Mouse (Mus musculus): ENCODE data around the gene Lcn8. TPM values are rescaled to one million over a fixed set of nuclear protein-coding genes. Genes with fewer than 3 reads are reported as not detected.
"Not testable (repeated sequence)": the region's sequence is repeated elsewhere in the genome, so short reads cannot be mapped to it uniquely, and the experiment has no call there.

Lcn8 gene
- polyA plus RNA-seq, 1 experiment from 2014 or later = not detected

DNA sequence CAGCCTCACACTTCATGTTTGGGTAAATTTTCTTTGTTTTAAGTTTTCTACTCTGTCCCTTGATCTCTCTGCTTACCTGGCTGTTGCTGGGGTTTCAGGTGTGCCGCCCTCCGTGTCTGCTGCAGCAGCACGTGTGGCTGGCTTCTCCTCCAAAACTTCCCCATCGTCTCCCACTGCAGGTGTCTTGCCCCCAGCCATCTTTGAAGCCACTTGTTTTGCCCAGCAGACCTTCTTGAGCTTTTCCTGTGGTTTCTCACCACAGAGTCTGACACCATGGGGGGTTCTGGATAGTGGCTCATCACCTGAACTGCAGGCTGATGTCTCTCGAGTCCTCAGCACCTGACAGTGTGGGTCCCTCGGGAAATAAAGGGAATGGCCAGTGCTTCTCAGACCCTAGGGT lies 26.6 kb downstream of the Lcn8 start:
- no peaks in the 10 kb centered on the region for H3K9me3 ChIP-seq
- no peaks in the 10 kb centered on the region for H3K36me3 ChIP-seq
- no peak overlapping the region for H3K27ac ChIP-seq (replicated peaks)
- no peak overlapping the region for H3K4me2 ChIP-seq
- no peaks in the 10 kb centered on the region for H3K27me3 ChIP-seq
- no peak for ATAC-seq (ENCODE audit: low read depth)
- no peak overlapping the region for H3K4me3 ChIP-seq
- H3K4me1 ChIP-seq (replicated peaks) = no peaks in the 10 kb centered on the region
- 89% methylated on average over 6 of the region's 6 CpGs for WGBS
- no peak overlapping the region for H3K9ac ChIP-seq

- H3K9ac ChIP-seq = no peak within 1 kb of the TSS
- H3K36me3 ChIP-seq = no peaks in the 10 kb centered on the region
- H3K27me3 ChIP-seq = no peaks in the 10 kb centered on the region
- WGBS = 71% methylated on average over 2 of the region's 2 CpGs
- no peaks in the 10 kb centered on the region for H3K4me1 ChIP-seq (replicated peaks)
- ATAC-seq (ENCODE audit: low read depth) = no peak
- H3K27ac ChIP-seq (replicated peaks) = no peak within 1 kb of the TSS
- no peak within 1 kb of the TSS for H3K4me3 ChIP-seq
- H3K9me3 ChIP-seq = no peaks in the 10 kb centered on the region
- no peak within 1 kb of the TSS for H3K4me2 ChIP-seq
Observed at GRCm38 (mm10) chr2:25682426-25682825, 29.5 kb downstream of the Lcn8 start, which contains the start of gene Lcn10. Gene Lcn10, plus strand, starts transcription at chr2:25682726.

DNA sequence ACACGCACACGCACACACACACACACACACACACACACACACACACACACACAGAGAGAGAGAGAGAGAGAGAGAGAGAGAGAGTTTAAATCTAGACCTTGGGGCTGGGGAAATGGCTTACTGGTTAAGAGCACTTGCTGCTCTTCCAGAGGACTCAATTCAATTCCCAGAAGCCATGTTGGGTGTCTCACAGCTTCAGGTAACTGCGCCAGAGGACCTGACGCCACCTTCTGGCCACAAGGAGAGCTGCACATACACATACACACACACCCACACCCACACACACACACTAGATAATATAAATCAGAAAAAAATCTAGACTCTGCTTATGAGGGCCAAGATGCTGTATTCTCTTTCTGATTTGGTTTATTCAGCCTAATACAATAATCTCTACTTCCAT lies 34.0 kb downstream of the Lcn8 start:
- H3K9me3 ChIP-seq = no peaks in the 10 kb centered on the region

GRCm38 (mm10) chr2:25694605-25695004 lies 41.7 kb downstream of the Lcn8 start:
- Histone ChIP-seq H3K36me3 (no peaks in the 10 kb centered on the region), H3K27ac (replicated peaks) (no peak overlapping the region), H3K4me1 (replicated peaks) (no peaks in the 10 kb centered on the region), H3K4me2 (no peak overlapping the region), H3K4me3 (no peak overlapping the region), H3K9me3 (no peaks in the 10 kb centered on the region), H3K9ac (no peak overlapping the region), H3K27me3 (no peaks in the 10 kb centered on the region)
- ATAC-seq (ENCODE audit: low read depth) = no peak

More for the DNA sequence above, 34.0 kb downstream of the Lcn8 start:
- no peak overlapping the region for H3K4me3 ChIP-seq
- H3K9ac ChIP-seq = no peak overlapping the region
- H3K4me1 ChIP-seq (replicated peaks) = no peaks in the 10 kb centered on the region
- ATAC-seq (ENCODE audit: low read depth) = no peak
- H3K27me3 ChIP-seq = no peaks in the 10 kb centered on the region
- H3K4me2 ChIP-seq = no peak overlapping the region
- H3K27ac ChIP-seq (replicated peaks) = no peak overlapping the region
- 62% methylated on average over 3 of the region's 4 CpGs for WGBS
- no peaks in the 10 kb centered on the region for H3K36me3 ChIP-seq

DNA sequence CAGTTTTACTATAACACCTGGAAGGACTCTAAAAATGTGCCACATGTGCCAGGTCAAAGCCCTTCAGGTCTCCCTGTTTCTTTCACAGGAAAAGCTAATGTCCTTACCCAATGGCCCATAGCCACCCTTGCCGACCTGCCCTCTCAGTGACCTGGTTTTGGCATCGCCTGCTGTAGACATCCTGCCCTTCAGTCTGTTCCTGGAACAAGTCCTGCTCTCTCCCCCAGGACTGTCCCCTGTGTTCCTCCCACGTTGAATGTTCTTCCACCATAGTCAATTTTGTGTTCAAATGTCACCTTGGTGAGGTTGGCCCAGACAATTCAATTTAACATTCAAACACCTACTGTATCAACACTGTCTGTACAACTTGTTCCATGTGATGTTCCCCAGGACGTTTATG lies 44.0 kb downstream of the Lcn8 start:
- H3K36me3 ChIP-seq = no peaks in the 10 kb centered on the region
- no peaks in the 10 kb centered on the region for H3K4me1 ChIP-seq (replicated peaks)
- no peaks in the 10 kb centered on the region for H3K9me3 ChIP-seq
- no peaks in the 10 kb centered on the region for H3K27me3 ChIP-seq
- H3K4me2 ChIP-seq = no peak overlapping the region
- 68% methylated on average over 4 of the region's 4 CpGs for whole genome bisulfite sequencing
- H3K9ac ChIP-seq = no peak overlapping the region
- no peak overlapping the region for H3K27ac ChIP-seq (replicated peaks)
- no peak for ATAC-seq (ENCODE audit: low read depth)
- no peak overlapping the region for H3K4me3 ChIP-seq

DNA sequence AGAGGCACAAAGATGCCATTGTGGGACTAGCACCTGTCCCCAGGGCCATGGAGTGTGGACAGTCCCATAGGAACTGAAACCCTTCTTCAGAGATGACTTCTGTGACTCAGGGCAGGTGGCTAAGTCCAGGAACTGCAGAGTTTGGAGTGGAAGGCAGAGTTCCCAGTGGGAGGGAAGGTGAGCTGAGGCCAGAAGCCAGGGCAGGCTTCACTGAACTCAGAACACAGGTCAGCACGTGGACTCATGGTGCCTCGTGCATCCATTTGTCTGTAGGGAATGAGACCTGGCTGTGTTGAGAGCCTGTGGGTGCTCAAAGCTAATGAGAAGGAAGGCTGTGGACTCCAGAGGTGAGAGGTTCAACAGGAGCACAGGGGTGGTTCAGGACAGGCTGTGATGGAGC lies 45.8 kb downstream of the Lcn8 start:
- no peak for ATAC-seq (ENCODE audit: low read depth)
- Histone ChIP-seq H3K9me3 (no peaks in the 10 kb centered on the region), H3K27ac (replicated peaks) (no peak overlapping the region), H3K36me3 (no peaks in the 10 kb centered on the region), H3K4me3 (no peak overlapping the region), H3K4me1 (replicated peaks) (no peaks in the 10 kb centered on the region), H3K4me2 (no peak overlapping the region), H3K9ac (no peak overlapping the region), H3K27me3 (no peaks in the 10 kb centered on the region)
- WGBS = 90% methylated on average over 2 of the region's 2 CpGs

- H3K9ac ChIP-seq; H3K4me2 ChIP-seq; H3K9me3 ChIP-seq; H3K27me3 ChIP-seq; ATAC-seq (ENCODE audit: low read depth); H3K4me1 ChIP-seq (replicated peaks); H3K27ac ChIP-seq (replicated peaks); H3K36me3 ChIP-seq; H3K4me3 ChIP-seq: not testable (repeated sequence)
- WGBS = 76% methylated on average over 3 of the region's 3 CpGs
Observed at GRCm38 (mm10) chr2:25699743-25700142, 46.8 kb downstream of the Lcn8 start, which contains the start of gene Obp2a. Gene Obp2a, plus strand, starts transcription at chr2:25700043.

- no peak for ATAC-seq (ENCODE audit: low read depth)
- Histone ChIP-seq H3K27ac (replicated peaks) (no peak overlapping the region), H3K9ac (no peak overlapping the region)
Observed at GRCm38 (mm10) chr2:25701001-25701400, 48.1 kb downstream of the Lcn8 start.

DNA sequence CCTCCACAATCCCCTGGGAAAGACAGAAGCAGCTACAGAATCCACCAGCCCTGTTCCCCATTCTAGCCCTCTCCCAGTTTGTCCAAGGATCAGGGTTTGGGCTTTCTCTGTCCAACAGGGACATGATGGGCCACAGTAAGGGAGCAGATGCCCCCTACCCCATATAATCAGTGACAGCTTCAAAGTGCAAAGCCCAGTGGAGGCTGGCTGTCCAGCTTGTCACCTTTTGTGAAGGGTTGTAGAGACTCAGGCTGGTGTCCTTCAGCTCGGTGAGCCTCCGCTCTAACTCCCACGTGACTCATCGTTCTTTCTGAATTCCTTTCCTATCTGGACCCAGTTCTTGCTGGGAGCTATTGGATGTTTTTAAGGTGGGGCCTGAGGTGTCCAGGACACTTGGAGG lies 50.8 kb downstream of the Lcn8 start:
- Histone ChIP-seq H3K36me3 (no peaks in the 10 kb centered on the region), H3K4me2 (no peak overlapping the region), H3K4me1 (replicated peaks) (peaks cover 12% of the 10 kb centered on the region), H3K9ac (no peak overlapping the region), H3K9me3 (no peaks in the 10 kb centered on the region), H3K27me3 (no peaks in the 10 kb centered on the region), H3K27ac (replicated peaks) (no peak overlapping the region), H3K4me3 (no peak overlapping the region)
- WGBS = 84% methylated on average over 4 of the region's 4 CpGs
- no peak for ATAC-seq (ENCODE audit: low read depth)

More at GRCm38 (mm10) chr2:25701001-25701400, 48.1 kb downstream of the Lcn8 start:
- H3K27me3 ChIP-seq = no peaks in the 10 kb centered on the region
- no peak overlapping the region for H3K4me2 ChIP-seq
- no peak overlapping the region for H3K4me3 ChIP-seq
- H3K9me3 ChIP-seq = no peaks in the 10 kb centered on the region
- H3K36me3 ChIP-seq = no peaks in the 10 kb centered on the region
- no peaks in the 10 kb centered on the region for H3K4me1 ChIP-seq (replicated peaks)
- WGBS = 84% methylated on average over 5 of the region's 5 CpGs

Other genes with a start within 250 kb of the Lcn8 start
- gene Fut7, start 229.9 kb upstream of the Lcn8 start, polyA plus RNA-seq (2015; fragmentation: Nextera tagmentation; extraction: Ambion mirVana) = 0.18 TPM in 1 of 2 replicates, not detected in the other
- 9.8 and 10.2 TPM in 2 replicates for gene Abca2, start 224.4 kb upstream of the Lcn8 start, polyA plus RNA-seq (2015; fragmentation: Nextera tagmentation; extraction: Ambion mirVana)
- gene Clic3, start 196.3 kb upstream of the Lcn8 start, polyA plus RNA-seq (2015; fragmentation: Nextera tagmentation; extraction: Ambion mirVana) = 2.8 and 3.2 TPM in 2 replicates
- 85.1 and 97.1 TPM in 2 replicates for gene Paxx, start 192.0 kb upstream of the Lcn8 start, polyA plus RNA-seq (2015; fragmentation: Nextera tagmentation; extraction: Ambion mirVana)
- gene Ptgds, start 183.1 kb upstream of the Lcn8 start, polyA plus RNA-seq (2015; fragmentation: Nextera tagmentation; extraction: Ambion mirVana) = 19.7 and 19.9 TPM in 2 replicates
- not detected in 2 replicates for gene Lcn12, start 159.2 kb upstream of the Lcn8 start, polyA plus RNA-seq (2015; fragmentation: Nextera tagmentation; extraction: Ambion mirVana)
- gene Fbxw5, start 152.4 kb upstream of the Lcn8 start, polyA plus RNA-seq (2015; fragmentation: Nextera tagmentation; extraction: Ambion mirVana) = 124 and 129 TPM in 2 replicates
- gene C8g, start 151.4 kb upstream of the Lcn8 start, polyA plus RNA-seq (2015; fragmentation: Nextera tagmentation; extraction: Ambion mirVana) = 5.7 and 8.0 TPM in 2 replicates
- 19.2 and 20.8 TPM in 2 replicates for gene Traf2, start 106.2 kb upstream of the Lcn8 start, polyA plus RNA-seq (2015; fragmentation: Nextera tagmentation; extraction: Ambion mirVana)
- 426 and 453 TPM in 2 replicates for gene Edf1, start 95.3 kb upstream of the Lcn8 start, polyA plus RNA-seq (2015; fragmentation: Nextera tagmentation; extraction: Ambion mirVana)
- gene Mamdc4, start 78.3 kb upstream of the Lcn8 start, polyA plus RNA-seq (2015; fragmentation: Nextera tagmentation; extraction: Ambion mirVana) = 2.5 and 3.4 TPM in 2 replicates
- 180 and 188 TPM in 2 replicates for gene Phpt1, start 77.9 kb upstream of the Lcn8 start, polyA plus RNA-seq (2015; fragmentation: Nextera tagmentation; extraction: Ambion mirVana)
- 7.1 and 8.4 TPM in 2 replicates for gene Ajm1, start 71.4 kb upstream of the Lcn8 start, polyA plus RNA-seq (2015; fragmentation: Nextera tagmentation; extraction: Ambion mirVana)
- gene Rabl6, start 44.6 kb upstream of the Lcn8 start, polyA plus RNA-seq (2015; fragmentation: Nextera tagmentation; extraction: Ambion mirVana) = 65.7 and 74.3 TPM in 2 replicates
- 0.12 and 0.17 TPM in 2 replicates for gene Ccdc183, start 35.4 kb upstream of the Lcn8 start, polyA plus RNA-seq (2015; fragmentation: Nextera tagmentation; extraction: Ambion mirVana)
- 37.7 and 41.2 TPM in 2 replicates for gene Tmem141, start 31.1 kb upstream of the Lcn8 start, polyA plus RNA-seq (2015; fragmentation: Nextera tagmentation; extraction: Ambion mirVana)
- 2.7 and 3.1 TPM in 2 replicates for gene Fcna, start 25.1 kb upstream of the Lcn8 start, polyA plus RNA-seq (2015; fragmentation: Nextera tagmentation; extraction: Ambion mirVana)
- not detected in 2 replicates for gene Lcn5, start 4.8 kb downstream of the Lcn8 start, polyA plus RNA-seq (2015; fragmentation: Nextera tagmentation; extraction: Ambion mirVana)
- gene Lcn6, start 23.7 kb downstream of the Lcn8 start, polyA plus RNA-seq (2015; fragmentation: Nextera tagmentation; extraction: Ambion mirVana) = not detected in 2 replicates
- not detected in 2 replicates for gene Lcn10, start 29.6 kb downstream of the Lcn8 start, polyA plus RNA-seq (2015; fragmentation: Nextera tagmentation; extraction: Ambion mirVana)
- gene Obp2a, start 46.9 kb downstream of the Lcn8 start, polyA plus RNA-seq (2015; fragmentation: Nextera tagmentation; extraction: Ambion mirVana) = not detected in 2 replicates
- 113 and 121 TPM in 2 replicates for gene Bmyc, start 53.6 kb downstream of the Lcn8 start, polyA plus RNA-seq (2015; fragmentation: Nextera tagmentation; extraction: Ambion mirVana)
- gene Obp2b, start 83.9 kb downstream of the Lcn8 start, polyA plus RNA-seq (2015; fragmentation: Nextera tagmentation; extraction: Ambion mirVana) = not detected in 2 replicates
- not detected in 2 replicates for gene Lcn3, start 112.4 kb downstream of the Lcn8 start, polyA plus RNA-seq (2015; fragmentation: Nextera tagmentation; extraction: Ambion mirVana)
- gene Lcn11, start 123.9 kb downstream of the Lcn8 start, polyA plus RNA-seq (2015; fragmentation: Nextera tagmentation; extraction: Ambion mirVana) = not detected in 2 replicates
- gene Gm13539, start 129.1 kb downstream of the Lcn8 start, polyA plus RNA-seq (2015; fragmentation: Nextera tagmentation; extraction: Ambion mirVana) = not detected in 2 replicates
- not detected in 2 replicates for gene Glt6d1, start 162.7 kb downstream of the Lcn8 start, polyA plus RNA-seq (2015; fragmentation: Nextera tagmentation; extraction: Ambion mirVana)
- not detected in 2 replicates for gene Lcn9, start 170.0 kb downstream of the Lcn8 start, polyA plus RNA-seq (2015; fragmentation: Nextera tagmentation; extraction: Ambion mirVana)
- gene Sohlh1, start 194.1 kb downstream of the Lcn8 start, polyA plus RNA-seq (2015; fragmentation: Nextera tagmentation; extraction: Ambion mirVana) = not detected in 2 replicates
- gene Kcnt1, start 210.6 kb downstream of the Lcn8 start, polyA plus RNA-seq (2015; fragmentation: Nextera tagmentation; extraction: Ambion mirVana) = 10.7 and 11.3 TPM in 2 replicates

Measured in neural tube, embryonic 13.5 days (tissue).